Mouse (Mus musculus) kidney, embryonic 15.5 days (tissue): ENCODE measurements around the gene Olah. TPM values are rescaled to one million over a fixed set of nuclear protein-coding genes. Genes with fewer than 3 reads are reported as not detected.

ENCODE experiments used
- ATAC-seq: fragments of 200-750 bp; cut with Nextera tagmentation; replicated peaks from 2 replicates; pipeline ENCODE4 v1.8.0; 2017; ENCODE audit warnings: moderate TSS enrichment; ENCODE audit not compliant: low FRiP score
- H3K27ac ChIP-seq: fragments of 300-500 bp; sonication (generic); 2 replicates; pipeline ENCODE4 v1.5.1; 2015; ENCODE audit warnings: mild to moderate bottlenecking, inconsistent platforms
- H3K27me3 ChIP-seq: fragments of 300-500 bp; sonication (generic); 2 replicates; pipeline ENCODE4 v1.6.1; 2015; ENCODE audit warnings: inconsistent platforms
- H3K36me3 ChIP-seq: fragments of 300-500 bp; sonication (generic); 2 replicates; pipeline ENCODE4 v1.6.1; 2015; ENCODE audit warnings: inconsistent platforms
- H3K4me1 ChIP-seq: fragments of 300-500 bp; sonication (generic); 2 replicates; pipeline ENCODE4 v1.6.1; 2015; ENCODE audit warnings: inconsistent platforms
- H3K4me2 ChIP-seq: fragments of 300-500 bp; sonication (generic); 2 replicates; pipeline ENCODE4 v1.6.1; 2015; ENCODE audit warnings: moderate library complexity, mild to moderate bottlenecking, inconsistent platforms
- H3K4me3 ChIP-seq: fragments of 300-500 bp; sonication (generic); replicated peaks from 2 replicates; pipeline ENCODE4 v1.5.1; 2015; ENCODE audit warnings: mild to moderate bottlenecking, inconsistent platforms
- H3K9ac ChIP-seq: fragments of 300-500 bp; sonication (generic); 2 replicates; pipeline ENCODE4 v1.6.1; 2015; ENCODE audit warnings: mild to moderate bottlenecking, inconsistent platforms
- H3K9me3 ChIP-seq: fragments of 300-500 bp; sonication (generic); replicated peaks from 2 replicates; pipeline ENCODE4 v1.6.1; 2016; ENCODE audit warnings: inconsistent platforms
- WGBS: fragments of 180-500 bp; shearing (Covaris S2); methylation state at CpG from one replicate; pipeline ENCODE4 v1.1.7; 2015; ENCODE audit warnings: mixed read lengths; 5-methylcytosine and 5-hydroxymethylcytosine counted together
- polyA plus RNA-seq: library from polyadenylated mRNA; unstranded; fragments of >200 nt; fragmentation: Nextera tagmentation; extraction: Ambion mirVana; gene quantifications from 2 replicates; pipeline ENCODE4 v1.2.1, GENCODE M21; 2015

Gene Olah
- polyA plus RNA-seq, 1 experiment from 2014 or later: not detected

DNA sequence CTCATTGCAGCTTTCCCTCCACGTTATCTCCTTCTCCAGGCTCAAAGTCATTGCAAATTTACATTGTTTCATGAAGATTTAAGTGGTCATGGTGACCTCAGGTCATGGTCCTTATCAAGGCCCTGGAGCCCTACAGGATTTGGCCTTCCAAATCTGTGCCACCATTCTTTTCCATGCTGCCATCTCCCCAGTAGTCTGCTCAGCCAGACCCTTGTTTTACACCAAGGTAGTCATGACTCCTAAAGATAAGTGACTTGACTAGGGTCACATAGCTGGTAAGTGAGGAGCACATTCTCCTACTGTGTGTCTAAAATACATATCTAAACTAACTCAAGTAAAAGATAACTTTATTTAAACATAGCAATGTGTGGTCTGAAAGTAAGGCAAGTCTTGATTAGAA is 104.8 kb downstream of the Olah start:
- WGBS: 78% methylated on average over 1 of the region's 1 CpGs

More for the DNA sequence above, 104.8 kb downstream of the Olah start:
- no peak overlapping the region for H3K27ac ChIP-seq
- H3K9ac ChIP-seq: no peak overlapping the region
- no peak overlapping the region for H3K4me2 ChIP-seq
- no peak overlapping the region for H3K4me3 ChIP-seq
- no peaks in the 10 kb centered on the region for H3K27me3 ChIP-seq
- no peaks in the 10 kb centered on the region for H3K36me3 ChIP-seq
- no peaks in the 10 kb centered on the region for H3K9me3 ChIP-seq
- ATAC-seq: no peak
- H3K4me1 ChIP-seq: no peaks in the 10 kb centered on the region

Other genes starting within 250 kb of the Olah start
- gene Nmt2, start 113.0 kb downstream of the Olah start, polyA plus RNA-seq: 44.6 and 45.8 TPM in 2 replicates
- 19.9 and 20.3 TPM in 2 replicates for gene Rpp38, start 64.6 kb downstream of the Olah start, polyA plus RNA-seq
- 0.65 and 1.0 TPM in 2 replicates for gene Acbd7, start 61.0 kb downstream of the Olah start, polyA plus RNA-seq
- gene Meig1, start 25.4 kb upstream of the Olah start, polyA plus RNA-seq: not detected in 2 replicates
- gene Dclre1c, start 26.9 kb upstream of the Olah start, polyA plus RNA-seq: 6.5 and 6.9 TPM in 2 replicates
- gene Suv39h2, start 77.8 kb upstream of the Olah start, polyA plus RNA-seq: 18.5 and 21.5 TPM in 2 replicates
- gene Gm45902, start 115.6 kb upstream of the Olah start, polyA plus RNA-seq: 5.8 TPM in 2 replicates
- 116 and 118 TPM in 2 replicates for gene Hspa14, start 115.6 kb upstream of the Olah start, polyA plus RNA-seq
- gene Cdnf, start 115.8 kb upstream of the Olah start, polyA plus RNA-seq: 0.12 and 0.19 TPM in 2 replicates
- gene Fam107b, start 173.3 kb upstream of the Olah start, polyA plus RNA-seq: 58.7 and 59.9 TPM in 2 replicates